Mouse (Mus musculus) activated CD4-positive, CD25-positive, alpha-beta regulatory T cell, adult 4 months (primary cell): ENCODE results near the gene Thra. TPM values are rescaled to one million over a fixed set of nuclear protein-coding genes. Genes with fewer than 3 reads are reported as not detected.

Experiments
- ATAC-seq: one replicate; pipeline ENCODE4 v1.8.0; 2017
- polyA plus RNA-seq, 2 experiments: library from polyadenylated mRNA; unstranded; fragments of 100-300 nt; shearing (Covaris generic); gene quantifications; one replicate each; pipeline ENCODE4 v1.2.1; 2017

Gene Thra
- polyA plus RNA-seq, 2 experiments from 2014 or later, result 1.4 to 3.5 TPM

DNA sequence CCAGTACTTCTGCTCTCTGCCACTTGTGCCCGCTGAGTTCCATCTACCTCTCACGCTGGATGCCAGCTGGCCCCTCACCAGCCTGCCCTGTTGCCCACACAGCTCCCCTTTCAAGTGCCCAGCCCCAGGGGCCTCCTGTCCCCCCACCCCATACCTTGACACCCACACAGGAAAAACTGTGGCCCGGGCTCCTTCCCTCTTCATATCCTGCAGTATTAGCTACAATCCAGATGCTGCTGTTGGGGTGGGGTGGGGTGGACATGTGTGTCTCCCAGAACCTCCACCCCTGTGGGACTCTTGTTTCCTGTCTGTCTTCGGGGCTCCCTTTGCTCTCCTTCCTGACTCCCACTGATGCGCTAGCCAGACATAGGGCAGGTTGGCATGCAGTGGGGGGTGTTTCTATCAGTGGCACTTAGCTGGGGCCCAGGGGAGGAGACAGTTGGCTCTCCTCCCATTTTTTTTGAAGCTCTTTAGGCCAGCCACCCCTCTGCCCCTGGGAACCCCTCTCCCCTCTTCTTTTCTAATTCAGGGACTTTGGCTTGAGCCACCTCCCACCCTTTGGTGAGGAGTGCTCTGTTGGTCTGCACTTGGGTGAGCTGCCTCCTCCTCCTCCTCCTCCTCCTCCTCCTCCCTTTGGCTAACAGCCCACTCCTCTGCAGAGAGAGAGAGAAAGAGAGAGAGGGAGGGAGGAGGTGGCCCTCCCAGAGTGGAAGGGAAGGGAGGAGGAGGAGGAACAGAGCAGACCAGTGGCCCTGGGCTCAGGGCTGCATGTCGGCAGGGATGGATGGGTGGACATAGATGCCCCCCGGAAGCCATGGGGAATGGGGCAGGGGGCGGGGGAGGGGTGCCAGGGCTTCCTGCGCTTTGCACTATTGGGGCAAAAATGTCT, 25.2 kb downstream of the Thra start:
- no peak for ATAC-seq

DNA sequence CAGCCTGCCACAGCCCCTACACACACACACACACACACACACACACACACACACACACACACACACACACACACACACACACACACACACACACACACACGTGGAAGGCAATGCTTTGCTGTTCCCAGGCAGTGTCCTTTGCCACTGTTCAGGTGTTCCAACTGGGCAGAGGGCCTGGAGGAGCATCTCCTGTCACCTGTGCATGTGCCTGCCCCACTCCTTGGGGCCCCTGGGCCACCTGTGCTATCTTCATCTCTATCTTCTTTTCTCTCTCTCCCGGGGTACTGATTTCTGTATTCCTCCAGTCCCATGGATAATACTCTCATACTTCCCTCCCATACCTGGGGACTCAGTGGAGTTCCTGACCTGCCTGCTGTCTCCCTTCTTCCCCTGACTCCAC, 25.9 kb downstream of the Thra start:
- ATAC-seq, result no peak

DNA sequence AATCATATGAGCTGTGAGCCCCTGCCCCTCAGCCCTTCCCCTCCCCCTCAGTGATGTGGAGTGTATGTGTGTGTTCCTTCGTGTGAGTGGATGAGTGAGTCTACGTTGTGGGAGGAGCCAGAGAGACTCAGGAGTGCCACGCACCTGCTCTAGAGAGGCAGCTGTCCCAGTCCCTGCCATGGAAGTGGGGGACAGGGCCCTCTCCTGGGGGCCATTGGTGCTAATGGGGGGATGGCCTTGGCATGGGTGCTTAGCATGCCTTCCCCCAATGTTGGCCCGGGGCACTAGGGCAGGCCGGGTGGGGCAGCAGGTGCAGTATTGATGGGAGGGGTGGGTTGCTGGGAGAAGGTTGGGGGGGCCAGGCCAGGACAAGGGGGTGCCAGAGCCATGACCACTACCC, 26.4 kb downstream of the Thra start:
- ATAC-seq, result no peak

DNA sequence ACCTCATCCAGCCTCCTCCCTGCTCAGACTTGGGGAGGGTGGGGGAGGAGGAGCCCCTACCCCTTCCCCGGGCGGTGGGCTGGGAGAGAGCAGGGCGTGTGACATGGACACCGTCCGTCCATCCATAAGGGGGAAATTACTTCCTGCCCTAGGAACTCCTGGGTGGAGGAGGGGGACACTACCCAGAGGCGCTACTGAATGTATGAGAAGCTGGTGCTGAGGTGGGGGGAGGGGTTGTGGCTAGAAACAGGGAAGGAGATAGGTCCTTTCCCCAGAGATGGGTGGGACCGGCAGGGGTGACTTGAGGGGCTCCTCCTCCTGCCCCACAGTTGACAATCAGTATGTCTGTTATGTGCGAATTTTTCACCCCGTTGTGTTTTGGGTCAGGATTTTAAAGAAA, 26.8 kb downstream of the Thra start:
- ATAC-seq, result no peak

DNA sequence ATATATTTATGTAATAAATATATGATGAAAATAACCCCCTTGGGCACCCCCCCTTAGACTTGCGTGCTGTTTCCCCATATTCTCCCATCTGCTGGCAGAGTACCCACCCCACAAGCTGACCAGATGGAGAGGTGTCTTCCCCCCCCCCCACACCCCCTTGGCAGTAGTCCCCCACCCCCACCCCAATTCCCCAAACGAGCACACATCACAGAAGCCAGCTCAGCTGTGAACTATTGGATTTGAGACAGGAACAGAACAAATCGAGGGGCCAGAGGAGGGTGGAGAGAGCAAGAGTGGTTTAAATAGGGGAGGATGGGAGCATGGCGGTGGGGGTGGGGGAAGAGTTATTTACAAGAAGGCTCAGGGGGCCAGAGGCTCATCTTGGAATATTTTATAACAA, 27.3 kb downstream of the Thra start:
- no peak for ATAC-seq

DNA sequence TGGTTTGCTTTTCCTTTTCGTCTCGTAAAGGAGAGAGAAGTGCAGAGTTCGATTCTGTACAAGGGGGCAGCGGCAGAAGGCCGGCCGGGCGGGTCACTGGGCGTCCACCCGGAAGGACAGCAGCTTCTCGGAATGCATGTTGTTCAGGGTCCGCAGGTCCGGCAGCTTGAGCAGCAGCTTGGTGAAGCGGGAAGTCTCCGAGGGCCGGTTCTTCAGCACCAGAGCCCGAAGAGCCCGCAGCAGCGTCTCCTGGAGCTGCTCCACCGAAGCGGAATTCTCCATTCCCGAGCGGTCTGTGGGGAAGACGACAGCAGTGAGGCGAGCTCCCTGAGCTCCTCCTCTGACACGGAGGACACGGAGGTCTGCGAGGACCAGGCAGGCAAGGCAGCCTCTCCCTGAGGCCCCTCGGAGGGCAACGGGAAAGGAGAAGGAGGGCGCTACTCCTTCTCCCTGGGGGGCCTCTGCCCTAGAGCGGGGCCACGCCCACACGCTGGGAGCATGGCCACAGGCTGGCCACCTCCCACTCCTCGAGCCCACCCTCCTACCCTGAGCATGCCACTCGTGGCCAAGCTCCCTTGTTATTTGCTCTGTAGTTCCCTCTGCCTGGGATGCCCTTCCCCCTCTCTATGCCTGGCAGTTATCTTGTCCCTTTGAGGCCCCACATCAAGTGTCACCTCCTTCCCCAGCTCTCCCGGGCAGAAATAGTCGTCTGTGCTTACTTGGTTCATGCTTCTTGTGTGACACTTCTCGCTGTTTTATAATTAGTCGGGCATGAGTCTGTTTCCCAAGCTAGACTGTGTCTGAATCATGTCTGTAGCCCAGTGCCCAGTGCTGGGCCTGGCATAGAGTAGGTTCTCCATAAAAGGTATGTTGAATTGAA, 27.9 kb downstream of the Thra start:
- ATAC-seq, result no peak

DNA sequence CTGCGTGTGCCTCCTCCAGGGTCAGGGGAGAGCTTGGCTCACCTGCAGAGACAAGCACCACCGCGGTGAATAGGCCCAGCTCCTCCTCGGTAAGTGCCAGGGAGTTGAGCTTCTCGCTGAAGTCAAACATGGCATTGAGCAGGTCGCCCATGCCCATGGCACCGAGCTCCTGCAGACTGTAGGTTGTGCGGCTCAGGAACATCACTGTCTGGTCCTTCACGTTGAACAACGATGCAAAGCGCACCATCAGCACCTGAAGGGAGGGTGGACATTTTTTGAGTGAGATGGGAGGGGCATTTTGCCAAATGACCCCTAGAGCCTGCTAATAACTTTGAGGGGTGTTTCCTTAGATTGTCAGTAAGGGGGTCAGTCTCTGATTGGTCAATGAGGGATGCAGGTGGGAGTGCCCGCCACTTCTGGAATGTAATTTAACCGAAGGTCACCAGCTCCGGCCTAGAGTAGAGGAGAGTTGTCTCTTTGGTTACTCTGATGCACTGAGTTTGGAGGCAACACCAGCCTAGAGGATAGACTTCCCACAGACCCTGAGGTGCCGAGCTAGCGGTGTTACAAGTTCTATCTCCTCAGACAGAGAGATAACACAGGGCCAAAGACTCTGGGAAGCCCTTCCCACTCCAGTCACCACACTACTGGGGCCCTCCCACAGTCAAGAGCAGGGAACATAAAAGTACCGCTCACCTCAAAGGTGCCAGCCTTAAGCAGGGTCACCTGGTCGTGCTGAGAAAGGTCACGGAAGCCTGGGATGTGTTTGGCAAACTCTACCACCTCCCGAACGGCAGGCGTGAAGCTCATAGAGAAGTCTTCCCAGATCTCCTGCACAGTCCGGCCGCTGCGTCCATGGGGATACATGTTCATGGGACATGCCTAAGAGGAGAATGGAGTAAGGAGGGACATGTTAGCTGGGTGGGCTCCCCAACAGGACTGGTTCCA, 28.8 kb downstream of the Thra start:
- ATAC-seq, result no peak

DNA sequence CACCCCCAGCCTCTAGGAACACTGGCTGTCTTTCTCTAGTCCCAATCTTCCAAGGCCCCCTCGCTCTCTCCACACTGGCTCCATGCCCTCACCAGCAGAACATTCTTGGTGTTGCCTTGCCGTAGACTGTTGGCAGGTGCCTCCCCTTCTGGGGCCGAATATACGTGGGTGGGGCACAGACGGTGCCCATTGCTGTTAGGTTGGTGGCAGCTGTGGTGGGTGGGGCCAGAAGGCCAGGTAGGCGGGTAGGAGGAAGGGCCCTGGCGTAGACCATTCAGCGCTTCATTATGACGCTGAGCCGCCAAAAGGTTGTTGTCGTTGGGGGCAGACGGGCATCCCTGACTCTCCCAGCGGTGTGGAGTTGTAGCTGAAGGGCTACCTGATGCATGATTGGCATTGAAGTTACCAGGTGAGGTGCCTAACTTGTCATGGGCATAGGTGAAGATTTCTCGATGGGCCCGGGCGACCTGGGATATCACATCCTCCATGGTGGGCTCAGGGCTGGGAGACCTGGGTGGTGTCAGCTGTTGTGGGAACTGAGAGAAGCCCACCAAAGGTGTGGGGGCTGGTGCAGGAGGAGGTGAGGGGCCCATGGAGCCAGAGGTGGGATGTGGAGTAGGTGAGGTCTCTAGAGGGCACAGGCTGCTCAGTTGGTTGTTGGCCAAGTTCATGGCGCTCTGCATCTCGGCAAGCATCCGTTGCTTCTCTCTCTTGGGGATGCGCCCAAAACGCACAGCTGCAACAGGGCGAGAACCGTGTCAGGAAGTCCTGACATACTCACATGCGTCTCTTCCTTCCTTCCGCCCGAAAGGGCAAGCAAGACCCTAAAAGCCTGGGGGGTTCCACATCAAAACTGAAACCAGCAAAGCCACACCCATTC, 29.9 kb downstream of the Thra start:
- ATAC-seq, result no peak

DNA sequence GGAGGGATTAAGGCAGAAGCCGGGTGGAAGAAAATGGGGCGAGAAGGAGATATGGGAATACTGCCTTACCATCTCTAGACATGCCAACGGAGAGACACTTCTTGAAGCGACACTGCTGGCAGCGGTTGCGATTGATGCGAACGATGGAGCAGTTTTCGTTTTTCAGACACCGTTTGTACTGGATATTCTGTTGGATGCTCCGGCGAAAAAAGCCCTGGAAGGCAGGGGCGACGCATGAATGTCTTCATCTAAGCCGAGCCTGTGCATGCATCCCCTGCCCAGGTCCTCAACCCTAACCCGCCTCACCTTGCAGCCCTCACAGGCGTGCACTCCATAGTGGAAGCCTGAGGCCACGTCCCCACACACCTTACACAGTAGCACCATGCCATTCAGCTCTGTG, 30.7 kb downstream of the Thra start:
- no peak for ATAC-seq

DNA sequence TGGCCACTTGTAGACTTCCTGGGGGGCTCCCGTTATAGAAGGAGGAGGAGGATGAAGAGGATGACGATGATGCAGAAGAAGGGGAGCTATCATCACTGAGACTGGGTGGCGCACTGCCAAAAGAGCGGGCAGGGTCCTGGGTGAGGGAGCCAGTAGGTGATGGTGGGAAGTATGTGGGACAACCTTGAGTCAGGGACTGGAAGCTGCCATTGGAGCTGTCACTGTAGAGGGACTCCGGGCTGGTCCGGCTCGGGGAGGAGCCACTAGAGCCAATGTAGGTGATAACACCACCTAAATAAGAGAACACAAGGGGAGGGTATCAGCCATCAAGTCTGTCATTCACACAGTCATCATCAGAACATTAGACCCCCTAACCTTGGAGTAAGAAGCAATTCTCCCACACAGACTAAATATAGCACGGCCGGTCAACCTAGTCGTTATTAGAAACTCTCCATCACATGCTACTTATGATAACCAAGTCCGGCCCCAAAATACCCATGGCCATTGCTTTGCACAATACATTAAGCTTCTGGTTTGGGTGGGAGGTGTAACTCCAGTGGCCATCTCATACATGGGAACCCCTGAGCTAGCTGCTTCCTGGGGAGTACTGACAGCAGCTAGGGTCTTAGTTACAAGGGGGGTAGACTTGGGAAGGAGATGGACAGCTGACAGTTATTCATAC, 31.5 kb downstream of the Thra start:
- no peak for ATAC-seq

DNA sequence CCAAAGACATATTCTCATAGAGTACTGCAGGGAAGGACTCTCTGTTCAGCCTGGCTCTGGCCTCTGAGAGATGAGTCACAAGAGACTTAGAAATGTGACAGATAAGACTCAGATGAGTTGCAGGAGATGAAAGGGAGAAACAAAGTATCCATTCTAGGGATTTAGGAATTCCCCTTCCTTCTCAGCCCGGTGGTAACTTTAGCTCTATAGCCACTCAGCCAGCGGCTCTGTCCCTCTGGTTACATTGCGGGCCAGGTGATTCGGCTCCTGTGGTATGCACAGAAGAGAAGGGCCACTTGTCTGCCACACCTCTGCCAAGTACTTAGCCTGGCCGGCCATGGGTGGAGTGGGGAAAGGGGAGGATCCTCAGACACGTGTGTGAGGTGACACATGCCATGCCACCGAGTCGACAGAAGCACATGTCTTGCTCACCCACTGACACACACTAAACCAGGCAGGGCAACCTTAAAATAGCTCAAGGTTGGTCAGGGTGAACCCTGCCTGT, 32.3 kb downstream of the Thra start:
- no peak for ATAC-seq

DNA sequence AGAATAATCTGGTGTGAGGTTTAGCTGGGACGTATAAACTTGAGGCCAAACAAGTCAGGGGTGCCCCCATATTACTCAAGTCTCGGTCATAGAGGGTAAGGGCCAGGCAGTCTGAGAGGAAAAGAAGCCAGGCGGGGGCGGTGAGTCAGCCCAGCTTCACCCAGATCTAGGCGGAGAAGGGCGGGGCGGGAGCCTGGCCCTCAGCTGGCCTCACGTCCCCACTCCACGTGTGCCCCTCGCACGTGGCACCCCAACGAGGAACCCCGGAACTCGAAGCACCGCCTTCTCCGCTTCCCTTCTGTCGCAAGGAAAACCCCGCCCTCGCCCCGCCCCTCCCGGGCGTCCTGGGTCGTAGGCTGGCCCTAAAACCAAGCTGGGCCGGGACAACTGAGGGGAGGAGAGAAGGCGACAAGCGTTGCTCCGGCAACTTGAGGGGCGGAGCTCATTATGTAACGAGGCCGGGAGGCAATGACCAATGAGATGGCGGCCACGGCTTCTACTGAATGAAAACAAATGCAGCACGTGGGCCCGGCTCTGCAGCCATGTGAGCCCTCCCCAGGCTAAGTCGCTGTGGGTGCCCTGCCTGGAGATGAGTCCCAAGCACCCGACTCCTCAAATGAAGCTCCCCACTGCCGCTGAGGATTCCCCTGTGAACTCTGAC, 33.3 kb downstream of the Thra start:
- peak; percentile 90 for ATAC-seq

DNA sequence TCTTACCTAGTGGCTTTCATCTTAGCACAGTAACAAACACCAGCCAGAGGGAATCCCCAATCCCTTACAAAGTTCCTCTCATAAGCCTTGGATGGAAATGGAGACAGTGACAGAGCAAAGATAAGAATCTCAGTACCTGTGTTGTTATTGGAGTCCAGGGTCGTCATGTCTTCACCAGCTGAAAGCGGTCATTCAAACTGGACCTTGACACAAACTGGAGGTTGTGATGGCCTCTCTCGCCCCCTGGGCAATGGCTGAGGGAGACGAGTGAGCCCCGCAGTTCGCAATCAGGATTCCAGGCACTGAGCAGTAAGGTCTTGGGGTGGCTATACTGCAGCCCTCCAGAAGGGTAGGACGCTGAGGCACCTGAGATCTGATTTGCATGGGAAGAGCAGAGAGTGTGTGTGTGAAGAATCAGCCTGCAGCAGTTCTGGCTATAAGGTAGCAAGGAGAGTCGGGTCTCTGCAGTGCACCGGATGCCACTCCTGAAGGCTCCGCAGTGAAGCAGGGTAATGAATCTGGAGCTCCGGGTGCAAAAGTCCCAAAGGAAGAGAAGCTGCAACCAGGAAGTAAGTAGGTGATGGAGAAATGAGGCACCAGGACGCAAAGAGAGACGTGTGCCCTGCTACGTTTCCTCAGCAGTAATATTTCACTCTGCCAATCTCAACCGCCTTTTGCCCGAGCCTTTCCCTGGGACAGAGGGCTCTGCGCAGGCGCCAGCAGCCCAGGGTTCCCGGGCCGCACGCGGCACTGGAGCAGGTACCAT, 34.3 kb downstream of the Thra start, which contains the start of gene Nr1d1:
Gene Nr1d1, minus strand, starts transcription at position 752 of the 766 bp plus-strand sequence.
- ATAC-seq, result no peak

DNA sequence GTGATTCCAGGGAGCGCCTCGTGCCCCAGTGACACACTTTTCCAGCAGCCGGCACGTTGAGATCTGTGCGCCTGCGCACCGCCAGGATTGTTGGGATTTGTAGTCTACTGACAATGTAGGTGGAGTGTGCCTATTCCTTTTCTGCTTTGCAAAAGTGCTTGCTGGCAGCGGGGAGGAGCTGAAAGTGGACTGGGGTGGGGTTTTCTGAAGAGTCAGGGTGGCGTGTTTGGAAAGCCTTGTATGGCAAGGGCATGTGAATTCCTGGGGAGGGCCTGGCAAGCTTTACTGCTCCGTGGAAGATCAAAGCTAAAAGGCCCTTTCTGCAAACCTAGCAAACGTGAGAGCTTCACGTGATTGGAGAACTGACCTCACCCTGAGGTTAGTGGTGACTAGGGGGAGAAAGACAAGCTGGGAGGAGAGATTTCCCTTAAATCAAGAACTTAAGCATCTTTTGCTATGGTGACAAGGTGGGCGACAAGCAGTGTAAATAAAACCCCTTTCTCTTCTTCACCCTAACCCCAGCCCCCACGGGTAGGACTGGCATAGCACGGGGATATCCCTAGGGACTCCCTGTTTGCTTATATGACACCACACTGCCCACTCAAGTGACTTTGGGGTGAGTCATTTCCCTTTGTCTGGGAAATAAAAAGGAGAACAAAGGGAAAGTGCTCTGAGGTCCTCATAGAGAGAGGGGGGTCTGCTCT, 35.1 kb downstream of the Thra start:
- peak; percentile 17 for ATAC-seq

DNA sequence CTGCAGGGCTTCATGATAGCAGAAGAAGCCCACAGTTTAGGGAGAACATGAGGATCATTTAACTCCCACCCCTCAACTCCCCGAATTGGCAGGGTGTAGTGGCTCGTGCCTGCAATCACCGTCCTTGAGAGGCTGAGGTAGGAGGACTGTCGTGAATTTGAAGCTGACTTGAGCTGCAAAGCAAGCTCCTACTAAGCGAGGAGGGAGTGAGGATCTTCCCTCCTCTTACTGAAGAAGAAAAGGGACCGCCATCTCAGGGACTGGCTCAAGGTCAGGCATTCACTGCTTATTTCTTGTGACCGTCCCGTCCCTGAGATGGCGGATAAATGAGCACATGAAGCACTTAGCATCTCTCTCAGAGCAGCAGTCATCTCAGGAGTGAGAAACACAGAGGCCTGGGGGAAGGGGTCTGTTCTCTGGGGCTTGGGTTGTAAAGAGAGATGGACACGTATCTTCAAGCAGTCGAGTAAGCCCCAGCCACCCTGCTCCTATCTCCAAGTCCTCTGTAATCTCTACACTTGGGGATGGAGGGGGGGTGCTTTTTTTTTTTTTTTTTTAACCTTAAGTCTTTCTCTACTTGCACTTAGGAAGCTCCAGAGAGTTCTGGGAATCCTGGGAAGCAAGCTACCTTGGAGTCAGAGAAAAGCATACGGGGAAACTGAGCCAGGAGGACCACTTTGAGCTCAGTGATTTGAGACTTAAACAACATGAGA, 35.8 kb downstream of the Thra start:
- ATAC-seq, result no peak

DNA sequence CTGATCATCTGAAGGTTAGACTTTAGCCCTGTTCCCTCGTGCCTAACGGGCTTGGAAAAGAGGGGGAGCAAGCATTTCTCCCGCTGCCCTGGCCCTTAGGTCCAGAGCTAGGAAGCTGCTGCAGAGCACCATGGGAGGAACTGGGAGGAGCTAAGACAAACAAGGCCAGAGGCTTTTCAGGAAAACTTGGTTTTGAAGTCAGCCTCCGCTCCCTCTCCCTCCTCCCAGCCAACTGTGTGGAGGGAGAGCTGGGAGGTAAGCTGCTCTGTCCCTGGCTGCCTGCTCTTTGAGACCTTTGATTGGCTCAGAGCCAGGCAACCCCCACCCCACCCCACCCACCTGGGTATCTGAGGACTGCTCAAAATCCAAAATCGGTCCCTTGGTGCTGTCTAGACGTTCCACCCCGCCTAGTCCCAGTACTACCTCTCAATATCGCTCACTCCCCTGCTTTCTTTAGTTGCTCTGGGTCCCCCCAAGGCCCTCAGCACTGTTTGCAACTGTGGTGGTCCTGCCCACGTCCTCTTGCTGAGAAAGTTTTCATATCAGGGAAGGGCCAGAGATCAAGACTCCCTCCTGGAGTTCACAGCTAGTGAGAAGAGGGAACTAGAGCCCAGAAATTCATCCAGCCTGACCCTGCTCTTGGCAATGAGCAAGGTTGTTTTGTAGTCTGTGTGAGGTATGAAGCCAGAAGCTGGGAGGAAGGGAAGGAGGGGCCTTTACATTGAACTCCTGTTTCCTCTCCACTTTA, 36.6 kb downstream of the Thra start:
- ATAC-seq, result no peak

DNA sequence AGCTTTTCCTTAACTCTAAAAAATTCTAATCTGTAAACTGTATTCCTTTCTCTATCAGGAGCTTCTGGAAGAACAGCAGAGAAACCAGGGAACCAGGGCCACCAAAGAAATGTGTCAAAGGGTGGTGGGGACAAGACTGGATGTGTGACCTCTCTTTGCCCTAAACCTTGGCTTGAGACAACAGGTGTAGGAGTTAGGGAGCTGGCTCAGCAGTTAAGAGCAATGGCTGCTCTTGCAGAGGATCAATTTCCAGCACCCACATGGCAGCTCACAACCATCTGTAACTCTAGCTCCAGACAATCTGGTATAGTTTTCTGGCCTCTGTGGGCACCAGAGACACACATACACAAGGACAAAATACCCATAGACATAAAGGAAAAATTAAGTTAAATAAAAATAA, 37.5 kb downstream of the Thra start:
- no peak for ATAC-seq
